Mouse (Mus musculus) hindbrain, postnatal 0 days (tissue): Measurements from ENCODE around the gene P4ha1. TPM values are rescaled to one million over a fixed set of nuclear protein-coding genes. Genes with fewer than 3 reads are reported as not detected.

Experiments
- ATAC-seq: fragments of 200-750 bp; cut with Nextera tagmentation; 2 replicates; pipeline ENCODE4 v1.8.0; 2017; ENCODE audit warnings: mild to moderate bottlenecking, moderate TSS enrichment, moderate library complexity
- DNase-seq: peaks from one replicate; pipeline ENCODE4 v3.0.0-alpha.2; 2015; ENCODE audit warnings: low spot score
- H3K27ac ChIP-seq: fragments of 300-500 bp; sonication (generic); 2 replicates; pipeline ENCODE4 v1.5.1; 2014; ENCODE audit warnings: mild to moderate bottlenecking
- H3K27me3 ChIP-seq: fragments of 300-500 bp; sonication (generic); 2 replicates; pipeline ENCODE4 v1.6.1; 2014; ENCODE audit warnings: low read length, mixed read lengths; ENCODE audit not compliant: insufficient read depth
- H3K36me3 ChIP-seq: fragments of 300-500 bp; sonication (generic); 2 replicates; pipeline ENCODE4 v1.6.1; 2014; ENCODE audit warnings: low read length, mixed read lengths; ENCODE audit not compliant: insufficient read depth
- H3K4me1 ChIP-seq: fragments of 300-500 bp; sonication (generic); 2 replicates; pipeline ENCODE4 v1.6.1; 2014; ENCODE audit warnings: antibody characterized with exemption, low read length, mixed read lengths; ENCODE audit not compliant: insufficient read depth
- H3K4me2 ChIP-seq: fragments of 300-500 bp; sonication (generic); 2 replicates; pipeline ENCODE4 v1.6.1; 2014; ENCODE audit warnings: low read depth, mild to moderate bottlenecking, low read length, moderate library complexity, mixed read lengths
- H3K4me3 ChIP-seq: fragments of 300-500 bp; sonication (generic); 2 replicates; pipeline ENCODE4 v1.5.1; 2014; ENCODE audit warnings: low read length
- H3K9ac ChIP-seq: fragments of 300-500 bp; sonication (generic); replicated peaks from 2 replicates; pipeline ENCODE4 v1.6.1; 2014; ENCODE audit warnings: mild to moderate bottlenecking, low read length, moderate library complexity, mixed read lengths
- H3K9me3 ChIP-seq: fragments of 300-500 bp; sonication (generic); 2 replicates; pipeline ENCODE4 v1.6.1; 2016; ENCODE audit warnings: low read length, mixed read lengths
- CTCF ChIP-seq: IDR thresholded peaks from 2 replicates; pipeline ENCODE4 v1.5.1; 2016; ENCODE audit warnings: antibody characterized with exemption, control low read depth, low read depth
- WGBS: fragments of 180-500 bp; shearing (Covaris S2); extraction: QIAGEN DNeasy Blood & Tissue Kit; methylation state at CpG from one replicate; pipeline ENCODE4 v1.1.7; 2014; 5-methylcytosine and 5-hydroxymethylcytosine counted together
- polyA plus RNA-seq: library from polyadenylated mRNA; unstranded; fragments of >200 nt; fragmentation: Nextera tagmentation; extraction: Ambion mirVana; gene quantifications from 2 replicates; pipeline ENCODE4 v1.2.1, GENCODE M21; 2015
- total RNA-seq: library from RNA; depleted of rRNA; stranded (reverse); fragments of >200 nt; gene quantifications from 2 replicates; pipeline ENCODE4 v1.2.3, GENCODE M21; 2014

Gene P4ha1
- total and polyA plus RNA-seq, 2 experiments from 2014 or later, result 12.7 to 17.6 TPM

DNA sequence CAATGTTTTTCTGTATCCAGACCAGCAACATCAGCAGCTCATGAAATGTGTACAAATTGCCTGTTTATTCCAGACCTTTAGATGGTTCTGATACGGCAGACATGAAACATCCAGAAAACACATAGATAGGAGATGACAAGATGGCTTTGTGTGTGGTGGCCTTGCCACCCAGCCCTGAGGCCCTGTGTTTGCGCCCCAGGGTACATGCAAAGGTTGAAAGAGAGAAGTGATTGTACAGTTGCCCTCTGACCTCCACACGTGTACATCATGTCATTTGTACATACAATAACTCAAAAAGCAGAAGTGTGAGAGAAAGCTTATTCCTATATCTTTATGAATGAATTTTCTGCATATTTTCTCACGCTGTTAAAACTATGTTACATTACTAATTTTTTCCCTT is 10.3 kb downstream of the P4ha1 start:
- Histone ChIP-seq H3K4me3 (no peak overlapping the region), H3K4me1 (no peaks in the 10 kb centered on the region; the same call in 1 of the 2 replicates), H3K27me3 (no peaks in the 10 kb centered on the region), H3K4me2 (no peak overlapping the region), H3K9ac (no peak overlapping the region), H3K36me3 (peaks cover 4% of the 10 kb centered on the region; the same call in 1 of the 2 replicates), H3K27ac (no peak overlapping the region), H3K9me3 (no peaks in the 10 kb centered on the region)
- no peak for ATAC-seq
- WGBS, result 86% methylated on average over 4 of the region's 4 CpGs
- TF ChIP-seq CTCF, result no peak
- no peak for DNase-seq

DNA sequence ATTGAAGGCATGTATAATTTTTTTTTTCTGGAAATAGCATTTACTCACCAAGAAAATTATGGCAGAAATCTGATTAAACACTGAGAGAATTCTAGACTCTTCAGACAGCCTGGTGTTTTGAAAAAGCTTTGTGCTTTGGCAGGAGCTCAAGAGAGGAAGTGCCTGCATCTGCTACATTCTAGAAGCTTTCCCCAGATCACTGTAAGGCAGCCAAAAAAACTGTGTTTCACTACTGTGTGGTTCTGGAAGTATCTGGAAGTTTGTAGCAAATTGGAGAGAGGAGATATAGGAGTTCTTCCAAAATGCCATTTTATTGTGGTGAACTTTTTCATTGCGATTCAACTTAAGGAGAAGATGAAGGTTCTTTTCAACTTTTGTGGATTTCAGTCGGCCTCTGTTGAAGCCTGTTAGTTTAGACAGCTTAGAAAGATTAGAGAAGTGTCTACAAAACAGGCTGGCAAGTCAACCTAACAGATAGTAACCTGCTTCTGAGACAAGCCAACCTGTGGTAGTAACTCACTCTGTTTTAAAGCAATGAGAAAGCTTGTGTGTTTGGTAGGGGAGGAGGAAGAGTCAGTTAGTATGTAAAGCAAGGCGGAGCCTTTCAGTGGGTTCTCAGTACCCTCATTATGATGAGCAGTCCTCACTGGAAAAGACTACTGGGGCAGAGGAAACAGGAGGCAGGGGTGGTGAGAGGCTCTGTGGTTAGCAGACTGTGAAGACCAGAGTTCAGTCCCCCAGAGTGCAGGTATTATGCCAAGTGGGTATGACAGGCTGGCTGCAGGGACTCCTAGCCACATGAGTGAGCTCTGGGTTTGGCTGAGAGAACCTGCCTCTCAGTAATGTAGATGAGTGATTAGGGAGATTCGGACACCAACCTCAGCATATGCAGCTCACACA is 12.1 kb downstream of the P4ha1 start:
- 70% methylated on average over 4 of the region's 4 CpGs for WGBS
- Histone ChIP-seq H3K36me3 (peaks cover 12% of the 10 kb centered on the region; the same call in 1 of the 2 replicates), H3K9ac (no peak overlapping the region), H3K4me3 (no peak overlapping the region), H3K9me3 (no peaks in the 10 kb centered on the region), H3K27ac (peak overlapping the region; percentile 45; the same call in 1 of the 2 replicates), H3K4me2 (no peak overlapping the region), H3K4me1 (no peaks in the 10 kb centered on the region; the same call in 1 of the 2 replicates), H3K27me3 (no peaks in the 10 kb centered on the region)
- ATAC-seq (no peak), DNase-seq (peak; percentile 76)
- TF ChIP-seq CTCF, result no peak

DNA sequence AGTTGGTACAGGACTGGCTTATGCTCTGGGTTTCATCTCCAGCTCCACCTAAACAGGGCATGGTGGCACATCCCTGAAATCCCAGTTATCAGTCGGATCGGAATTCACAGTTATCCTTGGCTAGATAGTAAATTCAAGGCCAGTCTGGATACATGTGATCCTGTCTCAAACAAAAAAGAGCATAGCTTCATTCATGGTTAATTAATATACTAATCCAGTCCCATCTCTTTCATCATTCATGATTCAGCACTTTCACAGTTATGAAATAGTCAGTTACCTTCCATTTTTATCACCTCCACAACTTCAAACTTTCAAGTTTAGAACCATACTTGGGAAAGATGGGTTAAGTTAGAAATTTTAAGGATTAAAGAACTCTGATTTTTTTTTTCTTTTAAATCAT is 13.0 kb downstream of the P4ha1 start:
- TF ChIP-seq CTCF, result no peak
- no peak overlapping the region for H3K4me3 ChIP-seq
- H3K27me3 ChIP-seq, result no peaks in the 10 kb centered on the region
- no peak overlapping the region for H3K9ac ChIP-seq
- H3K36me3 ChIP-seq, result peaks cover 16% of the 10 kb centered on the region
- DNase-seq (no peak), ATAC-seq (no peak)
- H3K4me2 ChIP-seq, result no peak overlapping the region
- H3K27ac ChIP-seq, result no peak overlapping the region
- H3K9me3 ChIP-seq, result no peaks in the 10 kb centered on the region
- no peaks in the 10 kb centered on the region; the same call in 1 of the 2 replicates for H3K4me1 ChIP-seq
- 84% methylated on average over 2 of the region's 2 CpGs for WGBS

DNA sequence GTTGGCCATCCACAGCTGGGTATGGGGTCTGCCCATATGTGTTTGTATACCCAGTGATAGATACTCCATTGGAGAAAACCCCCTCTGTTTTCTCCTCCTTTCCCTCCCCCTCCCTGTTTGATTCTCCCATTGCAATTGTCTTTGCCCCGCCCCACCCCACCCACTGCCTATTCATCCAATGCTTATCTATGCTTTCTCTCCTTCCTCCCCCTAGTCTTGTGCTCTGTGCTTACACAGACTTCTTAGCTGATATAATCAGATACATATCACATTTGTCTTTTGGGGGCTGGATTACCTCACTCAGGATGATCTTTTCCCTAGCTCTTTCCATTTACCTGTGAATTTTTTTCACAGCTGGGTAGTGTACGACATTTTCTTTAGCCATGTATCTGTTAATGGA is 23.5 kb downstream of the P4ha1 start:
- H3K9me3 ChIP-seq, result no peaks in the 10 kb centered on the region
- 84% methylated on average over 2 of the region's 2 CpGs for WGBS
- H3K27me3 ChIP-seq, result no peaks in the 10 kb centered on the region
- no peak overlapping the region for H3K4me2 ChIP-seq
- no peak for DNase-seq
- H3K9ac ChIP-seq, result no peak overlapping the region
- no peaks in the 10 kb centered on the region for H3K4me1 ChIP-seq
- no peak overlapping the region for H3K27ac ChIP-seq
- peaks cover 34% of the 10 kb centered on the region for H3K36me3 ChIP-seq
- H3K4me3 ChIP-seq, result no peak overlapping the region
- no peak for ATAC-seq
- TF ChIP-seq CTCF, result no peak

DNA sequence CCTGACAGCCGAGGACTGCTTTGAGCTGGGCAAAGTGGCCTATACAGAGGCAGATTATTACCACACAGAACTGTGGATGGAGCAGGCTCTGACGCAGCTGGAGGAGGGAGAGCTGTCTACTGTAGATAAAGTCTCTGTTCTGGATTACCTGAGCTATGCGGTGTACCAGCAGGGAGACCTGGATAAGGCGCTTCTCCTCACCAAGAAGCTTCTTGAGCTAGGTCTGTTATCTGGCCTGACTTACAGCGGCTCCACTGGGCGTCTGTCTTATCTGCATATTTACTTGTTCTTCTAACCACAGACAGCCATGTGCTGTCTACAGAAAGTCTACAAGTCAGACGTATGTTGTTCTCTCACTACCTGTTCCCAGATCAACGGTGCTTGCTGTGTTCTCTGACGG is 25.1 kb downstream of the P4ha1 start:
- Histone ChIP-seq H3K27me3 (no peaks in the 10 kb centered on the region), H3K27ac (no peak overlapping the region), H3K4me1 (no peaks in the 10 kb centered on the region), H3K36me3 (peaks cover 41% of the 10 kb centered on the region), H3K4me2 (no peak overlapping the region), H3K9me3 (no peaks in the 10 kb centered on the region), H3K4me3 (no peak overlapping the region), H3K9ac (no peak overlapping the region)
- no peak for DNase-seq
- 92% methylated on average over 9 of the region's 9 CpGs for WGBS
- ATAC-seq, result no peak
- TF ChIP-seq CTCF, result no peak

DNA sequence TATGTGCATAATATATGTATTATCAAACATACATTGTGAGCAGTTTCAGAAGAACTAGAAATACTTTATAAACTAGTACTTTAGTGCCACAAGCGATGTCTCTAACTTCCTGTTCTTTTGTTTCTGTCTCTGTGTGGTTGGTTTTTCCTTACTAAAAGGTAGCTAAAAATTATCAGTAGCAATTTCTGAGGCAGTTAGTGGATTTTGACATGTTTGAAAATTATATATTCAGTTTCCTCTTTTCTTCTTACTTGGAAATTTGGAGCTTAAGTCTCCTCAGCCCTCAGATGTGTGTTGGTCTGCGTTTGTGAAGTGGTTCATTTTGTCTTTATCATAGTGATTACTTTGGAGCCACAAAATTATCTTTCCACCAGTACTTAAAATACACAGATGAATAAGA is 26.4 kb downstream of the P4ha1 start:
- Histone ChIP-seq H3K9ac (no peak overlapping the region), H3K4me2 (no peak overlapping the region), H3K27ac (no peak overlapping the region), H3K27me3 (no peaks in the 10 kb centered on the region), H3K4me3 (no peak overlapping the region), H3K9me3 (no peaks in the 10 kb centered on the region), H3K36me3 (peaks cover 46% of the 10 kb centered on the region), H3K4me1 (no peaks in the 10 kb centered on the region)
- no peak for DNase-seq
- no peak for ATAC-seq
- 95% methylated on average over 2 of the region's 2 CpGs for WGBS
- no peak for TF ChIP-seq CTCF

DNA sequence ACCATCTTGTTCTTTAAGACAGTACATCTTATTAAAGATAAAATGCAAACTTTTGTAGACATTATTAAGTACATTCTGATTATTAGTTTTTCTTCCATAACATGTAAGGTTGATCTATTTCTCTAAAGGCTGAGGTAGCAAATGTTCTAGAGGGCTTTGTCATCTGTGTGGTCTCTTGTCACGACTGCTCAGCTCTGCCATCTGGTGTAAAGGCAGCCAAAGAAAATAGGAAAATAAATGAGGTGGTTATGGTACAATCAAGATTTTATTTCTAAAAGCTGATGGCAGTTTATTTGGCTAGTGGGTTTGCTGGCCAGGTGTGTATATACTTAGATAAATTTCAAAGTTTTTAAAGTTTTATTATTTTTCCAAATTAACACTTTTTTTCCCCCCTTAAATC is 30.0 kb downstream of the P4ha1 start:
- WGBS, result 28% methylated on average over 1 of the region's 1 CpGs
- Histone ChIP-seq H3K9ac (no peak overlapping the region), H3K27ac (no peak overlapping the region), H3K4me2 (no peak overlapping the region), H3K4me3 (no peak overlapping the region), H3K9me3 (no peaks in the 10 kb centered on the region), H3K27me3 (no peaks in the 10 kb centered on the region), H3K4me1 (no peaks in the 10 kb centered on the region), H3K36me3 (peaks cover 47% of the 10 kb centered on the region)
- ATAC-seq (no peak), DNase-seq (no peak)
- TF ChIP-seq CTCF, result peak; percentile 39
